Mouse (Mus musculus): ENCODE results near the gene Ebf3. TPM values are rescaled to one million over a fixed set of nuclear protein-coding genes. Genes with fewer than 3 reads are reported as not detected.

Ebf3 gene
- polyA plus RNA-seq, 1 experiment from 2014 or later, result 1.6 TPM

DNA sequence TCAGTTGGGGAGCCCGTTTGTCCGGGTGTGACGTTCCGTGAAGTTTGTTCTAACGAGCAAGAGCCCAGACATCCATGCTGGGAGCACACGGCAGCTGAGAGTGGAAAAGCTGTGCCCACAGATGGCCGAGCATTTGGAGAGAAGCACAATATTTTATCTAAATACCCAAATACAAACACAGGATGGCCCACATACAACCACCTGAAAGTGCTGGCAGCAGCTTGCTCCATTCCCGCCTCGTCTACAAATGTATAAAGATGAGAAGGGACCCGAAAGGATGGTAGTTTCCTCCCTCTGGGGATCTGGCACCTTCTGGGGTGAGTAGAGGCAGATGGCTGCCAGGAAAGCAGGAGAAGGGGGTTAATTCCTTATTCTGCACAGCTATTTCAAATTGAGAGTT lies 42.0 kb downstream of the Ebf3 start:
- Histone ChIP-seq H3K4me3 (ENCODE audit: low read depth, low read length) (no peak overlapping the region), H3K36me3 (ENCODE audit: control insufficient read depth, insufficient read depth, low read length) (no peaks in the 10 kb centered on the region), H3K4me2 (replicated peaks; ENCODE audit: low read depth, low read length) (no peak overlapping the region), H3K27ac (ENCODE audit: low read length) (no peak overlapping the region), H3K4me1 (ENCODE audit: control insufficient read depth, insufficient read depth, low read length) (0 out of 2 replicates have a peak, but pooled peaks cover 5% of the 10 kb centered on the region), H3K9me3 (ENCODE audit: control insufficient read depth, low read depth, low read length) (no peaks in the 10 kb centered on the region), H3K9ac (replicated peaks; ENCODE audit: low read depth, low read length) (no peak overlapping the region), H3K27me3 (ENCODE audit: control insufficient read depth, insufficient read depth, low read length) (no peaks in the 10 kb centered on the region)
- WGBS, result 87% methylated on average over 10 of the region's 10 CpGs
- no peak for ATAC-seq (ENCODE audit: insufficient number of reproducible peaks, insufficient read depth, low FRiP score, low read depth)

GRCm38 (mm10) chr7:137268452-137269155 lies 45.6 kb downstream of the Ebf3 start:
- no peak overlapping the region for H3K9ac ChIP-seq (replicated peaks; ENCODE audit: low read depth, low read length)
- 0 out of 2 replicates have a peak, but pooled peaks cover 5% of the 10 kb centered on the region for H3K4me1 ChIP-seq (ENCODE audit: control insufficient read depth, insufficient read depth, low read length)
- peaks cover 4% of the 10 kb centered on the region; the same call in 1 of the 2 replicates for H3K27me3 ChIP-seq (ENCODE audit: control insufficient read depth, insufficient read depth, low read length)
- no peaks in the 10 kb centered on the region for H3K36me3 ChIP-seq (ENCODE audit: control insufficient read depth, insufficient read depth, low read length)
- no peak overlapping the region for H3K27ac ChIP-seq (ENCODE audit: low read length)
- no peak for ATAC-seq (ENCODE audit: insufficient number of reproducible peaks, insufficient read depth, low FRiP score, low read depth)
- H3K4me3 ChIP-seq (ENCODE audit: low read depth, low read length), result no peak overlapping the region
- H3K9me3 ChIP-seq (ENCODE audit: control insufficient read depth, low read depth, low read length), result no peaks in the 10 kb centered on the region
- no peak overlapping the region for H3K4me2 ChIP-seq (replicated peaks; ENCODE audit: low read depth, low read length)
- 70% methylated on average over 8 of the region's 8 CpGs for WGBS

DNA sequence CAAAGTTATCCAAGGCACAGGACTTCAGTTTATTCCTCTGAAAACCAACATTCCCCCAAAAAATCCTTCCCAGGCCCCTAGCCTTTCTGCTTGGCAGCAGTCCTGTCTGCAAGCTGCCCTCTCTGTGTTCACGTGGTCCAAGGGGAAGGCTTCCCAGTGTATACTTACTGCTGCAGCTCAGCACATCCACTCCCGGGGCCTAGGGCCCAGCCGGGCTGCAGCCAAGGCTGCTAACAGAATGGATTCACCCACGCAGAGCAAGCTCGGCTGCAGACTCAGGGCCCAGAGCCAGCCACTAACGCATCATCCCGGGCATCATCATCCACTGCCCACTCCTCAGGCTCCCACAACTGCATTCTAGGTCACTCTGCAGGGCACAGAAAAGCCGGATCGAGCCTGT lies 46.8 kb downstream of the Ebf3 start:
- H3K27ac ChIP-seq (ENCODE audit: low read length), result no peak overlapping the region

DNA sequence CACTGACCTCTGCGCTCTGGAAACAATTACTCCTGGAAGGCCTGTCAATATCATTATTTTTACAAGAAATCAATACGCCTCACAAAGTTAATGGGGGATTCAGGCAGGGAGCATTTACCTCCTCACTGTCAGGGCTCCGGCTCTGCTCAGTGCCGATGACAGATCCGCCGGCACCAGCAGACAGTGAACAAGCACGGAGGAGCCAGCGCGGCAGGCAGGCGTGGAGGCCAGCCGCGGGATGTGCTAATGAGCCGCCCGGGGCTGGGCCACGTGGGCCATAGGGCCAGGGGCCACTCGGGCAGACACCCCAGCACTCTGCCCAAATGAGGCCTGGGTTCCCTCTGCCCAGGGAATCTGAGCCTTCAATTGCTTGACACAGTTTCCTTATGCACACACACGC lies 47.7 kb downstream of the Ebf3 start:
- H3K27me3 ChIP-seq (ENCODE audit: control insufficient read depth, insufficient read depth, low read length), result peaks cover 4% of the 10 kb centered on the region; the same call in 1 of the 2 replicates
- 19% methylated on average over 17 of the region's 17 CpGs for WGBS

More for the DNA sequence above, 46.8 kb downstream of the Ebf3 start:
- Histone ChIP-seq H3K4me1 (ENCODE audit: control insufficient read depth, insufficient read depth, low read length) (0 out of 2 replicates have a peak, but pooled peaks cover 5% of the 10 kb centered on the region), H3K4me3 (ENCODE audit: low read depth, low read length) (no peak overlapping the region), H3K36me3 (ENCODE audit: control insufficient read depth, insufficient read depth, low read length) (no peaks in the 10 kb centered on the region), H3K9ac (replicated peaks; ENCODE audit: low read depth, low read length) (no peak overlapping the region), H3K4me2 (replicated peaks; ENCODE audit: low read depth, low read length) (no peak overlapping the region), H3K27me3 (ENCODE audit: control insufficient read depth, insufficient read depth, low read length) (peaks cover 4% of the 10 kb centered on the region; the same call in 1 of the 2 replicates), H3K9me3 (ENCODE audit: control insufficient read depth, low read depth, low read length) (no peaks in the 10 kb centered on the region)
- WGBS, result 73% methylated on average over 9 of the region's 9 CpGs
- 0 out of 2 replicates have a peak, but pooled peaks have one; percentile 49 for ATAC-seq (ENCODE audit: insufficient number of reproducible peaks, insufficient read depth, low FRiP score, low read depth)

DNA sequence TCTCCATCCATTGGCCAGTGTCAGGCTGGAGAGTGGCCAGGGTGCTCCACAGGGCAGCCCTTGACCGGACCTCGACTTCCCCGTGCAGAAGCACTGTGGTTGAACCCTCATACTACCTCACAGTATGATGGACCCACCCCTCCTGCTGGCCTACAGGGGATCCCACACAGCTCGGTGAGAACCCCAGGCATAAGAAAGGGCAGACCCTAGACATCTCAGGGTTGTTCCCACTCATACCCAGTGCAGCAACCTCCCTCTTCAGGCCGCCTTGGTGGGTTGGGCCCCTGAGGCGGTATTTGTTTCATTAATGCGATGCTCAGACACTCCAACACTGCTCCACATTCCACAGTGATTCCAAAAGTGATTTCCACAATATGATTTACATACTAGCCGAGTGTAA lies 51.9 kb downstream of the Ebf3 start:
- Histone ChIP-seq H3K9me3 (ENCODE audit: control insufficient read depth, low read depth, low read length) (no peaks in the 10 kb centered on the region), H3K27ac (ENCODE audit: low read length) (no peak overlapping the region), H3K9ac (replicated peaks; ENCODE audit: low read depth, low read length) (no peak overlapping the region), H3K4me1 (ENCODE audit: control insufficient read depth, insufficient read depth, low read length) (no peaks in the 10 kb centered on the region), H3K27me3 (ENCODE audit: control insufficient read depth, insufficient read depth, low read length) (peaks cover 4% of the 10 kb centered on the region; the same call in 1 of the 2 replicates), H3K4me3 (ENCODE audit: low read depth, low read length) (no peak overlapping the region), H3K36me3 (ENCODE audit: control insufficient read depth, insufficient read depth, low read length) (no peaks in the 10 kb centered on the region), H3K4me2 (replicated peaks; ENCODE audit: low read depth, low read length) (no peak overlapping the region)
- no peak for ATAC-seq (ENCODE audit: insufficient number of reproducible peaks, insufficient read depth, low FRiP score, low read depth)
- 87% methylated on average over 8 of the region's 8 CpGs for WGBS

More for the DNA sequence above, 47.7 kb downstream of the Ebf3 start:
- 0 out of 2 replicates have a peak, but pooled peaks cover 5% of the 10 kb centered on the region for H3K4me1 ChIP-seq (ENCODE audit: control insufficient read depth, insufficient read depth, low read length)
- no peak overlapping the region for H3K27ac ChIP-seq (ENCODE audit: low read length)
- ATAC-seq (ENCODE audit: insufficient number of reproducible peaks, insufficient read depth, low FRiP score, low read depth), result no peak
- H3K4me3 ChIP-seq (ENCODE audit: low read depth, low read length), result no peak overlapping the region
- H3K9me3 ChIP-seq (ENCODE audit: control insufficient read depth, low read depth, low read length), result no peaks in the 10 kb centered on the region
- no peak overlapping the region for H3K4me2 ChIP-seq (replicated peaks; ENCODE audit: low read depth, low read length)
- H3K9ac ChIP-seq (replicated peaks; ENCODE audit: low read depth, low read length), result no peak overlapping the region
- H3K36me3 ChIP-seq (ENCODE audit: control insufficient read depth, insufficient read depth, low read length), result no peaks in the 10 kb centered on the region

GRCm38 (mm10) chr7:137246213-137246872 lies 67.9 kb downstream of the Ebf3 start:
- Histone ChIP-seq H3K27ac (ENCODE audit: low read length) (no peak overlapping the region), H3K9me3 (ENCODE audit: control insufficient read depth, low read depth, low read length) (no peaks in the 10 kb centered on the region), H3K4me1 (ENCODE audit: control insufficient read depth, insufficient read depth, low read length) (no peaks in the 10 kb centered on the region), H3K9ac (replicated peaks; ENCODE audit: low read depth, low read length) (no peak overlapping the region), H3K4me2 (replicated peaks; ENCODE audit: low read depth, low read length) (no peak overlapping the region), H3K4me3 (ENCODE audit: low read depth, low read length) (no peak overlapping the region), H3K36me3 (ENCODE audit: control insufficient read depth, insufficient read depth, low read length) (no peaks in the 10 kb centered on the region), H3K27me3 (ENCODE audit: control insufficient read depth, insufficient read depth, low read length) (0 out of 2 replicates have a peak, but pooled peaks cover 4% of the 10 kb centered on the region)
- ATAC-seq (ENCODE audit: insufficient number of reproducible peaks, insufficient read depth, low FRiP score, low read depth), result no peak
- WGBS, result 46% methylated on average over 11 of the region's 11 CpGs

DNA sequence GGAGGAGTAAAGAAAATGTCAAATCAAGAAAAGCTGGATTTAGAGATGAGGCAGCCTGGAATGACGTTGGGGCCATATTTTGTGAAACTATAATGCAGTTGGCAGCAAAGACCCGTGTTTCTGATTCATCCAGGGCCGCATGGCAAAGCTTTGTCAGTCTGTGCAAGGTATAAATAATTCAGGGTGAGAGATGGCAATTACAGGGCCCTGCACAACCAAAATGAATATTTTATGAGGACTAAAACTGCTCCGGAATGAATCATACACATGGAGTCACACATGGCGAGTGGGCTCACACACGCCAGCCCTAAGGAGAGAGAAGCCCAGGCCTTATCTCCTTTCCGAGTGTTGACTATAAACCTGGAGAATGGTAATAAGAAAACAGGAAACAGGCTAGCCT lies 69.4 kb downstream of the Ebf3 start:
- Histone ChIP-seq H3K9me3 (ENCODE audit: control insufficient read depth, low read depth, low read length) (no peaks in the 10 kb centered on the region), H3K9ac (replicated peaks; ENCODE audit: low read depth, low read length) (no peak overlapping the region), H3K4me1 (ENCODE audit: control insufficient read depth, insufficient read depth, low read length) (no peaks in the 10 kb centered on the region), H3K27me3 (ENCODE audit: control insufficient read depth, insufficient read depth, low read length) (0 out of 2 replicates have a peak, but pooled peaks cover 6% of the 10 kb centered on the region), H3K4me3 (ENCODE audit: low read depth, low read length) (no peak overlapping the region), H3K4me2 (replicated peaks; ENCODE audit: low read depth, low read length) (no peak overlapping the region), H3K27ac (ENCODE audit: low read length) (no peak overlapping the region), H3K36me3 (ENCODE audit: control insufficient read depth, insufficient read depth, low read length) (no peaks in the 10 kb centered on the region)
- no peak for ATAC-seq (ENCODE audit: insufficient number of reproducible peaks, insufficient read depth, low FRiP score, low read depth)
- whole genome bisulfite sequencing, result 90% methylated on average over 7 of the region's 7 CpGs

- Histone ChIP-seq H3K36me3 (ENCODE audit: control insufficient read depth, insufficient read depth, low read length) (no peaks in the 10 kb centered on the region), H3K4me3 (ENCODE audit: low read depth, low read length) (no peak overlapping the region), H3K27me3 (ENCODE audit: control insufficient read depth, insufficient read depth, low read length) (0 out of 2 replicates have a peak, but pooled peaks cover 2% of the 10 kb centered on the region), H3K27ac (ENCODE audit: low read length) (no peak overlapping the region), H3K4me2 (replicated peaks; ENCODE audit: low read depth, low read length) (no peak overlapping the region), H3K9me3 (ENCODE audit: control insufficient read depth, low read depth, low read length) (no peaks in the 10 kb centered on the region), H3K4me1 (ENCODE audit: control insufficient read depth, insufficient read depth, low read length) (no peaks in the 10 kb centered on the region), H3K9ac (replicated peaks; ENCODE audit: low read depth, low read length) (no peak overlapping the region)
- no peak for ATAC-seq (ENCODE audit: insufficient number of reproducible peaks, insufficient read depth, low FRiP score, low read depth)
- 91% methylated on average over 8 of the region's 8 CpGs for WGBS
Observed at GRCm38 (mm10) chr7:137240481-137240880, 73.8 kb downstream of the Ebf3 start.

Measured in stomach, embryonic 14.5 days (tissue).